Comparison of ENCODE assay signal across 9 mouse cellular contexts in genomic region chr14:32772791-32773190, GRCm38 (mm10). TPM values are rescaled to one million over a fixed set of nuclear protein-coding genes. Genes with fewer than 3 reads are reported as not detected.
A peak's percentile ranks its signal among the peaks of the same experiment; 100 is the strongest.
DNase-seq lines count a peak whose midpoint lies in the region; ATAC-seq and TF ChIP-seq lines count a peak whose summit lies in the region.
"Had no signal": no experiment of that assay in that cellular context is flagged by ENCODE, and none has a peak within 500 bp of the region (broad histone marks: within the 10 kb centered on the region; RNA-seq: fewer than 3 reads in every experiment).

No protein-coding gene starts in this region.

- no peak overlapping the region for H3K9ac ChIP-seq in forebrain, postnatal 0 days
- H3K9ac ChIP-seq in forebrain, embryonic 11.5 days (ENCODE audit: low read length), result no peak overlapping the region
- H3K9ac ChIP-seq in lung, embryonic 14.5 days, result no peak overlapping the region

- no peaks in the 10 kb centered on the region for H3K36me3 ChIP-seq in forebrain, postnatal 0 days (ENCODE audit: insufficient read depth)
- H3K36me3 ChIP-seq in forebrain, embryonic 11.5 days (ENCODE audit: control insufficient read depth, insufficient read depth, low read length), result no peaks in the 10 kb centered on the region
- no peaks in the 10 kb centered on the region for H3K36me3 ChIP-seq in lung, embryonic 14.5 days (ENCODE audit: insufficient read depth)

- no peak overlapping the region for H3K4me2 ChIP-seq in forebrain, postnatal 0 days (ENCODE audit: low read depth)
- no peak overlapping the region for H3K4me2 ChIP-seq in forebrain, embryonic 11.5 days (ENCODE audit: low read depth, low read length, severe bottlenecking)
- H3K4me2 ChIP-seq in lung, embryonic 14.5 days, result no peak overlapping the region

- H3K9me3 ChIP-seq in forebrain, postnatal 0 days (ENCODE audit: low read length), result no peaks in the 10 kb centered on the region
- no peaks in the 10 kb centered on the region for H3K9me3 ChIP-seq in forebrain, embryonic 11.5 days (ENCODE audit: control insufficient read depth, low read length)
- no peaks in the 10 kb centered on the region for H3K9me3 ChIP-seq in lung, embryonic 14.5 days (ENCODE audit: low read depth, low read length)

- H3K4me1 ChIP-seq in forebrain, postnatal 0 days (ENCODE audit: insufficient read depth), result no peaks in the 10 kb centered on the region
- H3K4me1 ChIP-seq in forebrain, embryonic 11.5 days (replicated peaks; ENCODE audit: control insufficient read depth, insufficient read depth, low read length), result no peaks in the 10 kb centered on the region
- H3K4me1 ChIP-seq in lung, embryonic 14.5 days (ENCODE audit: insufficient read depth), result no peaks in the 10 kb centered on the region
- H3K4me1 ChIP-seq in cerebellum, adult 2 months (ENCODE audit: control insufficient read depth, insufficient read depth, low read length), result no peaks in the 10 kb centered on the region

- no peak for DNase-seq in forebrain, postnatal 0 days
- no peak for DNase-seq in forebrain, embryonic 11.5 days (ENCODE audit: low spot score)
- DNase-seq in ovary, postnatal 14 days (ENCODE audit: low spot score), result peak; percentile 9
- no peak for DNase-seq in ovary, postnatal 36 days (ENCODE audit: low spot score)
- peak; percentile 32 for DNase-seq in embryo, embryonic 10.5 days (ENCODE audit: low spot score)
- peak; percentile 81 for DNase-seq in lung, embryonic 14.5 days
- DNase-seq in cerebellum, adult 2 months, result no peak
- DNase-seq in ovary, adult 18-20 months (ENCODE audit: low spot score), result no peak

- TF ChIP-seq POLR2A in cerebellum, adult 2 months (IDR thresholded peaks at IDR 0.05; ENCODE audit: borderline replicate concordance, insufficient read depth, low read length), result no peak

- no peak overlapping the region for H3K4me3 ChIP-seq in forebrain, postnatal 0 days (ENCODE audit: low read depth, low read length)
- no peak overlapping the region for H3K4me3 ChIP-seq in forebrain, embryonic 11.5 days (ENCODE audit: low read depth, low read length)
- no peak overlapping the region for H3K4me3 ChIP-seq in lung, embryonic 14.5 days (ENCODE audit: low read depth, low read length)
- H3K4me3 ChIP-seq in cerebellum, adult 2 months (replicated peaks; ENCODE audit: insufficient read depth, low read depth, low read length), result no peak overlapping the region
- H3K4me3 ChIP-seq: myocyte had no signal

- no peaks in the 10 kb centered on the region for H3K27me3 ChIP-seq in forebrain, postnatal 0 days (ENCODE audit: insufficient read depth, low read length)
- no peaks in the 10 kb centered on the region for H3K27me3 ChIP-seq in forebrain, embryonic 11.5 days (ENCODE audit: control insufficient read depth, insufficient read depth, low read length)
- H3K27me3 ChIP-seq in lung, embryonic 14.5 days (ENCODE audit: insufficient read depth, low read length), result no peaks in the 10 kb centered on the region
- no peaks in the 10 kb centered on the region for H3K27me3 ChIP-seq in cerebellum, adult 2 months (ENCODE audit: control insufficient read depth, insufficient read depth, low read length)

- WGBS in forebrain, postnatal 0 days, result 49% methylated on average over 3 of the region's 3 CpGs
- WGBS in forebrain, embryonic 11.5 days, result 48% methylated on average over 3 of the region's 3 CpGs
- 46% methylated on average over 3 of the region's 3 CpGs for WGBS in lung, embryonic 14.5 days
- 62% methylated on average over 3 of the region's 3 CpGs for WGBS in cerebellum, adult 2 months

- no peak overlapping the region for H3K27ac ChIP-seq in forebrain, postnatal 0 days (ENCODE audit: low read depth, low read length)
- H3K27ac ChIP-seq in forebrain, embryonic 11.5 days (ENCODE audit: low read depth, low read length), result no peak overlapping the region
- H3K27ac ChIP-seq in lung, embryonic 14.5 days (ENCODE audit: low read depth), result no peak overlapping the region
- H3K27ac ChIP-seq in cerebellum, adult 2 months (ENCODE audit: insufficient read depth, low read length), result no peak overlapping the region

- ATAC-seq in forebrain, postnatal 0 days, result no peak
- no peak for ATAC-seq in forebrain, embryonic 11.5 days (replicated peaks; ENCODE audit: low FRiP score)
- ATAC-seq in lung, embryonic 14.5 days (ENCODE audit: insufficient read depth), result no peak

- TF ChIP-seq CTCF in forebrain, postnatal 0 days (IDR thresholded peaks at IDR 0.05; ENCODE audit: low read depth), result peak; percentile 26
- peak; percentile 61 for TF ChIP-seq CTCF in lung, embryonic 14.5 days (IDR thresholded peaks at IDR 0.05; ENCODE audit: low read depth)
- TF ChIP-seq CTCF in cerebellum, adult 2 months (IDR thresholded peaks at IDR 0.05; ENCODE audit: borderline replicate concordance, insufficient read depth, low read depth, low read length), result no peak

RNA-seq across cellular contexts. Expression of gene Tmem273, which starts 13.0 kb away (rescaled TPM):
- 0.31 TPM in 1 of 2 replicates, not detected in the other for total RNA-seq in forebrain, postnatal 0 days (2014; rRNA removed)
- polyA plus RNA-seq in forebrain, postnatal 0 days (2015; fragmentation: Nextera tagmentation; extraction: Ambion mirVana), result 0.13 and 0.28 TPM in 2 replicates
- not detected in 2 replicates for polyA plus RNA-seq in forebrain, embryonic 11.5 days (2014; fragmentation: Nextera tagmentation; extraction: Ambion mirVana)
- polyA plus RNA-seq in lung, embryonic 14.5 days (2014; fragmentation: Nextera tagmentation; extraction: Ambion mirVana), result 1.1 and 1.4 TPM in 2 replicates
- polyA plus RNA-seq in cerebellum, adult 2 months (2012; rRNA removed), result 0.54 and 0.59 TPM in 2 replicates

Comparison
In these comparisons a context has a peak if more than half of its experiments do, and no peak if none do; other contexts are left out.
1. DNase-seq: peak in ovary, postnatal 14 days (single experiment), embryo, embryonic 10.5 days (single experiment) and lung, embryonic 14.5 days (single experiment); none in forebrain, postnatal 0 days (single experiment), forebrain, embryonic 11.5 days (single experiment), ovary, postnatal 36 days (single experiment), cerebellum, adult 2 months (0 of 2) and ovary, adult 18-20 months (single experiment).